Mouse (Mus musculus): ENCODE data around the gene Zfyve27. TPM values are rescaled to one million over a fixed set of nuclear protein-coding genes. Genes with fewer than 3 reads are reported as not detected.

Gene Zfyve27
- polyA plus RNA-seq, 1 experiment from 2014 or later, result 25.3 TPM

DNA sequence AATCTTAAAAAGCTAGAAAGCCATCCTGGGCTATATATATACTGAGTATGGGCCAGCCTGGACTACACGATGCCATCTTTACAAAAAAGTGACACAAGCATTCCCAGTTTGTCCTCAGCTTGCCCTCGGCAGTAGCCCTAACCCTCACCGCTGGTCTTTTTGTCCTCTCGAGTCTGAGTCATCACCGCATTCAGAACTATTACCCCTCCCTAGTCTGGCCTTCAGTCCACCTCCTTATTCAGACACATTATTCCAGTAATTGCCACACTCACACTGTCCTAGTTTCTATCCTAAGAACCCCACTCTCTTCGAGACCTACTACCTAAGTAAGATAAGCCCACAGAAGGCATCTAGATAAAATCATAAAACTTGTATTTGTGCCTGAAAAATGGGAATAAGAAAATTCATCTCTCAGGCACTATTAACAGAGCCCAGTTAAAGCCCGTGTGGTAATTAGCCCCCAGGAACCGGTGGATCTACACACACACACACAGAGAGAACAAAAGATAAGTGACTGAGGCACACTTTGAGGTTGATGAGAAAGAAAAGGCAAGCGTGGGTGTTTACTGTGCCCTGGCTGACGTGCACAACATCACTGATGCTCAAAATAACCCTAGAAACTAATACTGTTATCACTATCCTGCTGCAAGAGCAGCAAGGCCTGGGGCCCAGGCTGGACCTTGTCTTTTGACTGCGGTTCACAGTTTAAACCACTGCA lies 38.1 kb upstream of the Zfyve27 start:
- Histone ChIP-seq H3K4me1 (ENCODE audit: insufficient read depth, low read depth, low read length) (peaks cover 5% of the 10 kb centered on the region; the same call in 1 of the 2 replicates), H3K27ac (ENCODE audit: low read length) (peak overlapping the region; percentile 73; the same call in 1 of the 2 replicates), H3K9ac (replicated peaks; ENCODE audit: low read depth) (no peak overlapping the region), H3K36me3 (ENCODE audit: insufficient read depth, low read length) (peaks cover 8% of the 10 kb centered on the region), H3K4me2 (replicated peaks; ENCODE audit: low read depth, low read length) (peak overlapping the region; percentile 87), H3K4me3 (ENCODE audit: low read depth, low read length) (no peak overlapping the region), H3K9me3 (ENCODE audit: low read length) (no peaks in the 10 kb centered on the region), H3K27me3 (replicated peaks; ENCODE audit: insufficient read depth, low read length) (no peaks in the 10 kb centered on the region)
- ATAC-seq (no peak), DNase-seq (ENCODE audit: low spot score) (no peak)
- TF ChIP-seq EP300 (IDR thresholded peaks at IDR 0.05) (no peak), CTCF (IDR thresholded peaks at IDR 0.05) (no peak)
- 68% methylated on average over 11 of the region's 11 CpGs for WGBS

DNA sequence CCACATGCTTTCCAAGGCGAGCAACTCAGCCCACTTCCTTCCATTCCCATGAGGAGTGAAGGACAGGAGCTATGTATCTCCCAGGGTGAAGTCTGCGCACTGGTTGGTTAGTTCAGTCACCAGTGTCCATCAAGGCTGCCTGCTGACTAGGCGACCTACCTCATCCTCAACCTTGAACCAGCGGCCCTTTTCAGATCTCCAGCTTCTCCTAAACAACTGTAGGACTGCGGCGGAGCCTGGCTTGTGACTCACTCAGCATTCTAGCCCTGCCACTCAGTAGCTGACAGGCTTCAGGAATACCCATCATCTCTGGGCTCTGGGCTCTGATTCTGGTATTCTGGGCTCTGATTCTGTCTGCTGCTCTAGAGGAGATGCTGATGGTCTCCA lies 37.5 kb upstream of the Zfyve27 start:
- H3K36me3 ChIP-seq (ENCODE audit: insufficient read depth, low read length), result peaks cover 8% of the 10 kb centered on the region
- H3K9me3 ChIP-seq (ENCODE audit: low read length), result no peaks in the 10 kb centered on the region
- peak overlapping the region; percentile 87 for H3K4me2 ChIP-seq (replicated peaks; ENCODE audit: low read depth, low read length)
- H3K4me3 ChIP-seq (ENCODE audit: low read depth, low read length), result no peak overlapping the region
- H3K27ac ChIP-seq (ENCODE audit: low read length), result peak overlapping the region; percentile 73
- WGBS, result 78% methylated on average over 6 of the region's 6 CpGs
- ATAC-seq (no peak), DNase-seq (ENCODE audit: low spot score) (no peak)
- H3K27me3 ChIP-seq (replicated peaks; ENCODE audit: insufficient read depth, low read length), result no peaks in the 10 kb centered on the region
- TF ChIP-seq EP300 (IDR thresholded peaks at IDR 0.05), result no peak
- no peak for TF ChIP-seq CTCF (IDR thresholded peaks at IDR 0.05)
- peaks cover 9% of the 10 kb centered on the region; the same call in 1 of the 2 replicates for H3K4me1 ChIP-seq (ENCODE audit: insufficient read depth, low read depth, low read length)
- no peak overlapping the region for H3K9ac ChIP-seq (replicated peaks; ENCODE audit: low read depth)

DNA sequence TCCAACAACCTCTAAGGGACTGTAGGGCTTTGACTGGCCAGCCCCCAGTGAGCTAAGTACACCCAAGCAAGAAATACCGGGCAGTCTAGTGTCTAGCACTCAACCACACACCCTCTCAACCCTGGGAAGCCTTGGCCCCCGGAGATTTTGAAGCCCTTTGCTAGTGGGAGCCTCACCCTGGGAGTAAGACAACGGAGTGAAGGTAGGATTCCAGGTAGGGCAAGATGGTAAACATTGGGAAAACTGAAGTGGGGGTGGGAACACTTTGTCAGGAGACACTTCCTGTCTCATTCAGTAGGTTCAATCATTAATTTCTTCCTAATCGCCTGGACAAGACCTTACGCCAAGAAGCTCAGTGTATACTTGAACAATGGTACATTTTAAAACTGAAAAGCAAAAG lies 36.7 kb upstream of the Zfyve27 start:
- H3K27ac ChIP-seq (ENCODE audit: low read length), result peak overlapping the region; percentile 73
- 55% methylated on average over 5 of the region's 5 CpGs for WGBS
- peaks cover 8% of the 10 kb centered on the region for H3K36me3 ChIP-seq (ENCODE audit: insufficient read depth, low read length)
- DNase-seq (ENCODE audit: low spot score) (peak; percentile 64), ATAC-seq (peak; percentile 3; the same call in 1 of the 2 replicates)
- no peaks in the 10 kb centered on the region for H3K9me3 ChIP-seq (ENCODE audit: low read length)
- peaks cover 10% of the 10 kb centered on the region; the same call in 1 of the 2 replicates for H3K4me1 ChIP-seq (ENCODE audit: insufficient read depth, low read depth, low read length)
- peak overlapping the region; percentile 87 for H3K4me2 ChIP-seq (replicated peaks; ENCODE audit: low read depth, low read length)
- no peak overlapping the region for H3K9ac ChIP-seq (replicated peaks; ENCODE audit: low read depth)
- TF ChIP-seq CTCF (IDR thresholded peaks at IDR 0.05), result no peak
- TF ChIP-seq EP300 (IDR thresholded peaks at IDR 0.05), result peak; percentile 57
- no peaks in the 10 kb centered on the region for H3K27me3 ChIP-seq (replicated peaks; ENCODE audit: insufficient read depth, low read length)
- no peak overlapping the region for H3K4me3 ChIP-seq (ENCODE audit: low read depth, low read length)

DNA sequence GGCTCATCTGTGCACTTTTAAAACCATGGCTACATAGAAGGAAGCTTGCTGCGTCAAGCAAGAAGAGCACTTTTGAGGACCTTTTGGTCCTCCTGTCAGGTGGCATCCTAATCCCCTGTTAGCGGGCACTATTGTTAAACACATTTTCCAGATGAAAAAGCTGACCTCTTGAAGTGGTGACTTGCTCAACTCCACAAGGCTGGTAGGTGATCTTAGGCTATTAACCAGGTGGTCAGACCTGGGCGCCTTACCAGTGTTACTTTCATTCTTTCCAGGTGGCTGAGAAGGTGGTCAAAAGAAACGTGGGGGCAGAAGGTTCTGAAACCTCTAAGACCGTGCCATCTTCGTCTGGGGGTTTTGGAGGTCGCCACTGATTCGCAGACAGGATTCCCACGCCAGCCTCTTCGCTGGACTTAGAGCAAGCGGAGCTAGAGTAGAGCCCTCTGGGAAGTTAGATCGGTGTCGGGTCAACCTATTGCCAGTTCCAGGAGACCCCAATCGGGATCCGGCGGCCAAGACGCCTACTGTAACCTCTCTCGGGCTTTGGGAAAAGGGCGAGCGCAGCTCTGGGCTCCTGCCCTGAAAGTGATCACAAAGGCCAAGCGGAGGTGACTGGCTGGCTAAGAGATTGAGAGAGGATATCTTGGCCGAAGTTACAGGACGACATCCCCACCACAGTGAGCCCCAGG lies 35.6 kb upstream of the Zfyve27 start:
- no peaks in the 10 kb centered on the region for H3K27me3 ChIP-seq (replicated peaks; ENCODE audit: insufficient read depth, low read length)
- no peak for TF ChIP-seq CTCF (IDR thresholded peaks at IDR 0.05)
- no peak for TF ChIP-seq EP300 (IDR thresholded peaks at IDR 0.05)
- peak overlapping the region; percentile 95 for H3K27ac ChIP-seq (ENCODE audit: low read length)
- H3K36me3 ChIP-seq (ENCODE audit: insufficient read depth, low read length), result peaks cover 5% of the 10 kb centered on the region
- peak overlapping the region; percentile 58 for H3K4me3 ChIP-seq (ENCODE audit: low read depth, low read length)
- H3K9me3 ChIP-seq (ENCODE audit: low read length), result no peaks in the 10 kb centered on the region
- peaks cover 10% of the 10 kb centered on the region; the same call in 1 of the 2 replicates for H3K4me1 ChIP-seq (ENCODE audit: insufficient read depth, low read depth, low read length)
- peak overlapping the region; percentile 87 for H3K4me2 ChIP-seq (replicated peaks; ENCODE audit: low read depth, low read length)
- DNase-seq (ENCODE audit: low spot score) (peak; percentile 45), ATAC-seq (no peak)
- peak overlapping the region; percentile 89 for H3K9ac ChIP-seq (replicated peaks; ENCODE audit: low read depth)
- 4% methylated on average over 23 of the region's 23 CpGs for whole genome bisulfite sequencing

DNA sequence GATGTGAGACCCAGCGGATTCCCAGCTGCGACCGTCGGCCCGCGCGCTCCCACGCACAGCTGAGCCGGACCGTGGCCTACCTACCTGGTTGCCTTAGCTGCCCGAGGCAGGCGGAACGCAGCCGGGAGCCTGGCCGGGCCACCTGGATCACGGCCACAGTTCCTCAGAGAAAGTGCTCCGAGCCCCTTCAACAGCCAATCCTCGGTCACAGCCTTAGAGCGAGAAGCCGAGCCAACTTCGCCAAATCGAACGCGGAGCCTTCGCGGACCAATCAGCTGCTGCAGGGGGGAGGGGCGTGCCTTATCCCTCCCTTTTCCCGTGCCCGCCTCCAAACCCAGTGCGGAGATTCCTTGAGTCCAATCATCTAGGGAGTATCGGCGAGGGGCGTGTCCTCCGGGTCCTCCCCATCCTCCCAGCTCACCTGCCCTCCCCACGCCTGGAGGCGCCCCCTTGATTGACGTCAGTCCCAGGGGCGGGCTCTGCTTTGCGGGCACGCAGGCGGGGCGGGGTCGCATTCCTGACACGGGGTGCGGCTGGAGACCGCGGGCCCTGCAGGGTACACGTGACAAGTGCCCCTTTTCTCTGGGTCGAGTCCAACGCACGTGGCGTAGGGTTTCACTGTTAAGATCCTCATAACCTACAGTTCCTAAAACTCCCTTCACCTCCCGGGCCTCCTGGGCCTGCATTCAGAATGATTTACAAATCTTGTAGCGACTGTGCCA lies 34.8 kb upstream of the Zfyve27 start, which contains the start of gene Avpi1:
Avpi1 (minus strand) TSS at position 273 of the 722 bp plus-strand sequence.
- no peak for TF ChIP-seq CTCF (IDR thresholded peaks at IDR 0.05)
- TF ChIP-seq EP300 (IDR thresholded peaks at IDR 0.05), result peak; percentile 95
- WGBS, result under 1% methylated on average over 46 of the region's 54 CpGs
- ATAC-seq (peak; percentile 96), DNase-seq (ENCODE audit: low spot score) (peak; percentile 100)
- Histone ChIP-seq H3K9me3 (ENCODE audit: low read length) (no peaks in the 10 kb centered on the region), H3K4me2 (replicated peaks; ENCODE audit: low read depth, low read length) (peak within 1 kb of the TSS; percentile 87), H3K4me1 (ENCODE audit: insufficient read depth, low read depth, low read length) (peaks cover 10% of the 10 kb centered on the region; the same call in 1 of the 2 replicates), H3K27ac (ENCODE audit: low read length) (peak within 1 kb of the TSS; percentile 95), H3K27me3 (replicated peaks; ENCODE audit: insufficient read depth, low read length) (no peaks in the 10 kb centered on the region), H3K4me3 (ENCODE audit: low read depth, low read length) (peak within 1 kb of the TSS; percentile 58), H3K9ac (replicated peaks; ENCODE audit: low read depth) (peak within 1 kb of the TSS; percentile 89), H3K36me3 (ENCODE audit: insufficient read depth, low read length) (no peaks in the 10 kb centered on the region)
